ENCODE assay signal across 8 mouse cellular contexts in the genomic region with DNA sequence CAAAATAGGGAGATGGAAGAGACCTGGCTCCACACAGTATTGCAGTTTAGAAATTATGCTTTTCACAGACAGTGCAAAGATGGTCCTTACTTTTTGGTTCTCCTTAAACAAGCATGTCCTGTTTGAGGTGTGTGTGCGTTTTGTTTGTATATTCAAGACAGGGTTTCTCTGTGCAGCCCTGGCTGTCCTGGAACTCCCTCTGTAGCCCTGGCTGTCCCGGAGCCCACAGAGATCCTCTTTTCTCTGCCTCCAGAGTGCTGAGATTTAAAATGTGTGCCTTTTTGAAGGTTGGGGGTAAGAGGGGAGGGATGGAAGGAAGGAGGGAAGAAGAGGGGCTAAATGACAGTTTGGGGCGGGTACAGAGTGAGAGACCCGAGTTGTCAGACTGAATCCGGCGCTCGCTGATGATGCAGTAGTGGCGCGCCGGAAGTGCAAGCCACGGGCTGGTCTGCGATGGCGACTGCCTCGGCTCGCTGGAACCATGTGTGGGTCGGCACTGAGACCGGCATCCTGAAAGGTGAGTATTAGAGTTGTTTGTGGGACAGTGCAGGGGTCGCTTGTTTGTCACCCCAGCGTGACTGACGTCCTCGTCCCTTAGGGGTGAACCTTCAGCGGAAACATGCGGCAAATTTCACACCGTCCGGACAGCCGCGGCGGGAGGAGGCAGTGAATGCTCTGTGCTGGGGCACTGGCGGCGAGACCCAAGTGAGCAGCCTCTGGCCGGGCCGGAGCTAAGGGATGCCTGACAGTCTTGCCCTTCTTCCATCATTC. TPM values are rescaled to one million over a fixed set of nuclear protein-coding genes. Genes with fewer than 3 reads are reported as not detected.
A peak's percentile ranks its signal among the peaks of the same experiment; 100 is the strongest.
DNase-seq lines count a peak whose midpoint lies in the region; ATAC-seq lines count a peak whose summit lies in the region.

Gene Wdr74, plus strand, starts transcription at position 439 of the 771 bp plus-strand sequence.

- peak within 1 kb of the TSS; percentile 92 for H3K4me3 ChIP-seq in embryonic facial prominence, embryonic 11.5 days (ENCODE audit: low read depth, low read length)
- H3K4me3 ChIP-seq in midbrain, embryonic 11.5 days (ENCODE audit: low read depth, low read length), result peak within 1 kb of the TSS; percentile 87

- under 1% methylated on average over 32 of the region's 32 CpGs for WGBS in embryonic facial prominence, embryonic 11.5 days
- under 1% methylated on average over 32 of the region's 32 CpGs for WGBS in midbrain, embryonic 11.5 days

- H3K9ac ChIP-seq in embryonic facial prominence, embryonic 11.5 days (replicated peaks; ENCODE audit: low read length), result peak within 1 kb of the TSS; percentile 79
- peak within 1 kb of the TSS; percentile 73 for H3K9ac ChIP-seq in midbrain, embryonic 11.5 days (ENCODE audit: low read length)

- no peaks in the 10 kb centered on the region for H3K27me3 ChIP-seq in embryonic facial prominence, embryonic 11.5 days (ENCODE audit: control insufficient read depth, insufficient read depth, low read length)
- no peaks in the 10 kb centered on the region for H3K27me3 ChIP-seq in midbrain, embryonic 11.5 days (ENCODE audit: control insufficient read depth, insufficient read depth, low read length)

- DNase-seq in adrenal gland, postnatal 14 days, result peak; percentile 94
- peak; percentile 96 for DNase-seq in embryonic facial prominence, embryonic 11.5 days (ENCODE audit: low spot score)
- DNase-seq in kidney, adult 11 months, result peak; percentile 85
- peak; percentile 93 for DNase-seq in left cerebral cortex, postnatal 4 days
- DNase-seq in midbrain, embryonic 11.5 days (ENCODE audit: low spot score, missing footprints), result peak; percentile 100
- peak; percentile 92 for DNase-seq in right cerebral cortex, postnatal 4 days
- DNase-seq in yolk sac, embryonic 10.5 days (ENCODE audit: low spot score), result peak; percentile 90

- peak within 1 kb of the TSS; percentile 83 for H3K4me2 ChIP-seq in embryonic facial prominence, embryonic 11.5 days (ENCODE audit: low read depth, low read length)
- H3K4me2 ChIP-seq in midbrain, embryonic 11.5 days, result peak within 1 kb of the TSS; percentile 87

- no peaks in the 10 kb centered on the region; the same call in 1 of the 2 replicates for H3K36me3 ChIP-seq in embryonic facial prominence, embryonic 11.5 days (replicated peaks; ENCODE audit: control insufficient read depth, insufficient read depth, low read depth, low read length)
- peaks cover 8% of the 10 kb centered on the region; the same call in 1 of the 2 replicates for H3K36me3 ChIP-seq in midbrain, embryonic 11.5 days (ENCODE audit: control insufficient read depth, insufficient read depth, low read length)

- peak within 1 kb of the TSS; percentile 32; the same call in 1 of the 2 replicates for H3K27ac ChIP-seq in embryonic facial prominence, embryonic 11.5 days (replicated peaks; ENCODE audit: low read depth, low read length)
- no peak within 1 kb of the TSS for H3K27ac ChIP-seq in midbrain, embryonic 11.5 days (ENCODE audit: low read depth, low read length)

- ATAC-seq in embryonic facial prominence, embryonic 11.5 days (replicated peaks; ENCODE audit: insufficient number of reproducible peaks, low FRiP score, low TSS enrichment, low read depth), result peak; percentile 83
- ATAC-seq in granulocyte monocyte progenitor cell, adult 5-6 weeks (replicated peaks; ENCODE audit: poor library complexity, severe bottlenecking), result peak; percentile 99
- peak; percentile 93 for ATAC-seq in midbrain, embryonic 11.5 days (ENCODE audit: low FRiP score)

- H3K4me1 ChIP-seq in embryonic facial prominence, embryonic 11.5 days (ENCODE audit: control insufficient read depth, insufficient read depth, low read length), result peaks cover 1% of the 10 kb centered on the region; the same call in 1 of the 2 replicates
- H3K4me1 ChIP-seq in midbrain, embryonic 11.5 days (ENCODE audit: control insufficient read depth, insufficient read depth, low read length), result peaks cover 6% of the 10 kb centered on the region

- intact Hi-C loops in left cerebral cortex, postnatal 4 days (cut with DNase I), result no loop called here

- no peaks in the 10 kb centered on the region for H3K9me3 ChIP-seq in embryonic facial prominence, embryonic 11.5 days (replicated peaks; ENCODE audit: control insufficient read depth, low read length)
- no peaks in the 10 kb centered on the region for H3K9me3 ChIP-seq in midbrain, embryonic 11.5 days (ENCODE audit: control insufficient read depth, low read length)

RNA-seq across cellular contexts. Expression of gene Wdr74, which starts in this region (rescaled TPM):
- total RNA-seq in adrenal gland, postnatal 14 days (2021), result 50.8 and 68.2 TPM in 2 replicates
- 91.0 and 92.3 TPM in 2 replicates for polyA plus RNA-seq in embryonic facial prominence, embryonic 11.5 days (2014; fragmentation: Nextera tagmentation; extraction: Ambion mirVana)
- 122 and 136 TPM in 2 replicates for total RNA-seq in granulocyte monocyte progenitor cell, adult 5-6 weeks (2014; fragmentation: Nextera tagmentation)
- total RNA-seq in granulocyte monocyte progenitor cell, adult 5-6 weeks (2017), result 96.6 and 196 TPM in 2 replicates
- total RNA-seq in left cerebral cortex, postnatal 4 days (2021), result 10 to 100 TPM; 55.9 to 56.5 TPM
- polyA plus RNA-seq in midbrain, embryonic 11.5 days (2014; fragmentation: Nextera tagmentation; extraction: Ambion mirVana), result 74.2 and 83.7 TPM in 2 replicates
